Mouse (Mus musculus): Measurements from ENCODE around the gene Klhl2. TPM values are rescaled to one million over a fixed set of nuclear protein-coding genes. Genes with fewer than 3 reads are reported as not detected.
A peak's percentile ranks its signal among the peaks of the same experiment; 100 is the strongest.

Klhl2 gene
- polyA plus RNA-seq, 1 experiment from 2014 or later = 30.3 TPM

DNA sequence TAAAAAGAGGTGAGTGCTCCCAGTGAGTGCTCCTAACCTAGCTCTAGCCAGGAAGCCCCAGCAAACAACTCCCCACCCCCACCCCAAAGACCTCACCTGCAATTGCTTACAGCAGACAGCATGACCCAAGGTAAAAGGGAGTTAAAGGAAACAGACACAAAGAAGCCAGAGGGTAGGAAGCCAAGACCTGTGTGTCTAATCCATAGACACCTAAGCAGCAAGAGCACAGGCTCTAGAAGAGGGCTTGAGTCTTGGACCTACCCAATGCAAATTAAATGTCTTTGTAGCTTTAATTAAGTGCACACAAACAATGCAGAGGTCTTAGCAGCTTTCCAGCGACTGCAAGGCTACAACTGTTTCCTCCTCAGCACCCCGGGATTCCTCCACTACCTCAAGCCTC lies 2.2 kb downstream of the Klhl2 start:
- ATAC-seq = no peak
- in situ Hi-C loops (cut with MboI; ENCODE audit: low pct_unique_long_range_greater_than_20kb) = loop anchor here (5.0 kb wide), 1 partner anchor 230 kb away; no protein-coding TSS in a partner anchor
- H3K27me3 ChIP-seq = no peaks in the 10 kb centered on the region
- DNase-seq (ENCODE audit: low read depth, low spot score) = no peak
- CTCF ChIA-PET = interaction anchor here (1.3 to 1.4 kb wide), 2 partner anchors 9 to 50 kb away, joined by 3 to 4 read pairs; no protein-coding TSS in a partner anchor
- POLR2A ChIA-PET = interaction anchor here (1.5 kb wide), 1 partner anchor 10 kb away, joined by 4 read pairs; no protein-coding TSS in a partner anchor
- TF ChIP-seq CTCF (IDR thresholded peaks at IDR 0.05) = no peak

DNA sequence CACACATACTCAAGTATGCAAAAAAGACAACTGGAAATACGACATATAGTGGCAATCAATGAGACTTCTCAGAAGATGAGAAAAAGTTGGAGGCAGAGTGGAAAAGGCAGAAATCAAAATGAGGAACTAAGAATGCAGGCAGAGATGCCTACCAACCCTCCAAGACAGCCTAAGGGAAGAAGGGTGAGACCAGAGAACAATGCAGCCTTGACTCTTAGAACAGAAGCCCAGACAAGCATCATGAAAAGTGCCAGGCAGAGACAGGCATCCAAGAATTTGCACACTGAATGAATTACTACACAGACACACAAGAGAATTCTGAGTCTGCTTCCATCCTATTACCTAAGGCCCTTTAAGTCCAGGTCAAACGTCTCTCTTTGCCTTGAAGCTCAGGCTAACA lies 2.6 kb downstream of the Klhl2 start:
- DNase-seq (ENCODE audit: low read depth, low spot score) (no peak), ATAC-seq (no peak)
- ChIA-PET CTCF (interaction anchor here (1.3 kb wide), 1 partner anchor 50 kb away, joined by 3 read pairs; no protein-coding TSS in a partner anchor), POLR2A (no interaction called here)
- no peak for TF ChIP-seq CTCF (IDR thresholded peaks at IDR 0.05)
- in situ Hi-C loops (cut with MboI; ENCODE audit: low pct_unique_long_range_greater_than_20kb) = loop anchor here (5.0 kb wide), 1 partner anchor 230 kb away; no protein-coding TSS in a partner anchor
- no peaks in the 10 kb centered on the region for H3K27me3 ChIP-seq

DNA sequence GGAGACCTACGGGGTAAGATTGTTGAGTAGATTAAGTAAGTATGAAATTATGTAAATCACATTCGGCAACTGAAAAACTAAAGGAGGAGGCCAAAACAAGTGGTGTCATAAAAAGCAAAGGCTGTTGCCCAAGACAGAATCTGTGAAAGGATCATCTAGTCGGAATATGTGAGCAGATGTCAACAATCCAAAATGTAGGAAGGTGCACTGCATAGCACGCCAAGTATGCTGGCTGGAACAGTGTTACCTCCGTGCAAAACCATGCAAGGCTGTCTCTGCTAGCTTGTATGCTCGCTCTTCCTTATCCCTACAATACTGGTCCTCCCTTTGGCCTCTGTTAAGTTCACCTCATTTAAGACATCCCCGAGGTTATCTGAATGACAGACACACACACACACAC lies 4.5 kb downstream of the Klhl2 start:
- ChIA-PET CTCF (no interaction called here), POLR2A (no interaction called here)
- DNase-seq (ENCODE audit: low read depth, low spot score) (no peak), ATAC-seq (no peak)
- in situ Hi-C loops (cut with MboI; ENCODE audit: low pct_unique_long_range_greater_than_20kb) = loop anchor here (5.0 kb wide), 1 partner anchor 228 kb away; no protein-coding TSS in a partner anchor
- TF ChIP-seq CTCF (IDR thresholded peaks at IDR 0.05) = no peak
- H3K27me3 ChIP-seq = no peaks in the 10 kb centered on the region

DNA sequence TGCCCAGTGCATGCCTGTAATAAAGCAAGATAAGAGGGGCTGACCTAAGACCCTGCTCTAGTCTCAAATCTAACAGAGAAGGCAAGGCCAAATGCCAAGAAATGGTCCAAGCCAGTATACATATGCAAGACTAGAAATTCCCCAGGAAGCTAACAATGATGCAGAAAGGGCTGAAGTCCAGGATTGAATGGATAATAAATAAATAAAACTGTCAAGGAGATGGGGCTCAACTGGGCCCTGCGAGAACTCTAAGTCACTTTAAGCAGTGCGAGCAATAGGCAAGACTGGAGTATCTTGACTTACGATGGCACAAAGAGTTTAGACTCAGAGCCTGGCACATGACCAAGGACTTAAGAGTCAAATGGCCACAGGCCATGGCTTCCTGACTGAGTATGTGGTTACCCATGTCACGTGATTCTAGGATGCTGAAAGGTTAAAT lies 5.8 kb downstream of the Klhl2 start:
- in situ Hi-C loops (cut with MboI; ENCODE audit: low pct_unique_long_range_greater_than_20kb) = no loop called here
- no peak for DNase-seq (ENCODE audit: low read depth, low spot score)
- CTCF ChIA-PET = no interaction called here
- POLR2A ChIA-PET = no interaction called here
- H3K27me3 ChIP-seq = no peaks in the 10 kb centered on the region
- no peak for TF ChIP-seq CTCF (IDR thresholded peaks at IDR 0.05)
- no peak for ATAC-seq

DNA sequence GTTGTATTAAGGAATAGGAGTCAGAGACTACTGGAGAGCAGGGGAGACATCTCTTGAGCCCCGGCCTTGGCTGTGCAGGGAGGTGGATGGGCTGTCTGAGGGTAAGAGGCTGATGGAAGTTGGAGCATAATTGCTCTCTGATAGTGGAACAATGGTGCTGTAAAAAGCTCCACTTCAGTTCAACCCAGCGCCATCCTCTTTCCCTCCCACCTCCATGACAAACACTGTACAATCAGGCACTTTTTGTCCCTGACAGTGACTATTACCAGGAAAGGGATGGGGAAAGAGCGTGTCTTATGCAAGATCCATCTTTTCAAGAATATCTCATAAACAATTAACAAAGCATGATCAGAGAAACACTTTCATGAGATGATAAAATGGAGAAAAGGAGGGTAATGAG lies 6.6 kb downstream of the Klhl2 start:
- in situ Hi-C loops (cut with MboI; ENCODE audit: low pct_unique_long_range_greater_than_20kb) = no loop called here
- no peak for DNase-seq (ENCODE audit: low read depth, low spot score)
- no peak for TF ChIP-seq CTCF (IDR thresholded peaks at IDR 0.05)
- no peaks in the 10 kb centered on the region for H3K27me3 ChIP-seq
- no peak for ATAC-seq
- ChIA-PET POLR2A (no interaction called here), CTCF (no interaction called here)

DNA sequence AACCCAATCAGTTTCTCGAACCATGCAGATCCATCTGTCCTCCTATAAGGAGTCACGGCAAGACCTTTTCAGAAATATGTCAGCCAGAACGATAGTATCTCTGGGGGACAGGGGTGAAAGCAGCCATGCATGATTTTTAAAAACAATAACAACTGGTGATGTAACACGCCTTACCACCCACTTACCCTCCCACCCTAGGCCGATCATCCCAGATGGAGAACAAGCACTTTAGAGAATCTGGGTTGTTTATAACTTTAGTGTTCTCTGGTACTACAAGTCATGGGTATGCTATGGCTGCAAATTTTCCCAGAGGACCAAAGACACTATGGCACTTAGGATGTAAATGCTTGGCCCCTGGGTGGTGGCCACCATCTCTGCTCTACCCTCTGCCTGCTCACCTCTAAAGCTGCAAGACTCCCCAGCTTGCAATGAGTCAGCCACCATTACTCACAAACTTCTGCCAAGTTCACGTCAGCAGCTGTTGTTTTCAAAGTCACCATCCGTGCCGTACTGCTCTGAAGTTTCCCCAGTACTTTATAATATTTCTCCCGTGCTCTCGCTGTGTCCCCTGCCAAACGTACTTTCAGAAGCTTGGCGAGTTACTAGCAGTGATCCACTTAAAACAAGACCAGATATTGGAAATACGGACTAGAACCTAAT lies 7.9 kb downstream of the Klhl2 start:
- DNase-seq (ENCODE audit: low read depth, low spot score) (peak; percentile 74), ATAC-seq (peak; percentile 99)
- in situ Hi-C loops (cut with MboI; ENCODE audit: low pct_unique_long_range_greater_than_20kb) = no loop called here
- ChIA-PET CTCF (no interaction called here), POLR2A (no interaction called here)
- no peaks in the 10 kb centered on the region for H3K27me3 ChIP-seq
- no peak for TF ChIP-seq CTCF (IDR thresholded peaks at IDR 0.05)

GRCm38 (mm10) chr8:64839628-64840027 lies 10.2 kb downstream of the Klhl2 start:
- in situ Hi-C loops (cut with MboI; ENCODE audit: low pct_unique_long_range_greater_than_20kb) = no loop called here

DNA sequence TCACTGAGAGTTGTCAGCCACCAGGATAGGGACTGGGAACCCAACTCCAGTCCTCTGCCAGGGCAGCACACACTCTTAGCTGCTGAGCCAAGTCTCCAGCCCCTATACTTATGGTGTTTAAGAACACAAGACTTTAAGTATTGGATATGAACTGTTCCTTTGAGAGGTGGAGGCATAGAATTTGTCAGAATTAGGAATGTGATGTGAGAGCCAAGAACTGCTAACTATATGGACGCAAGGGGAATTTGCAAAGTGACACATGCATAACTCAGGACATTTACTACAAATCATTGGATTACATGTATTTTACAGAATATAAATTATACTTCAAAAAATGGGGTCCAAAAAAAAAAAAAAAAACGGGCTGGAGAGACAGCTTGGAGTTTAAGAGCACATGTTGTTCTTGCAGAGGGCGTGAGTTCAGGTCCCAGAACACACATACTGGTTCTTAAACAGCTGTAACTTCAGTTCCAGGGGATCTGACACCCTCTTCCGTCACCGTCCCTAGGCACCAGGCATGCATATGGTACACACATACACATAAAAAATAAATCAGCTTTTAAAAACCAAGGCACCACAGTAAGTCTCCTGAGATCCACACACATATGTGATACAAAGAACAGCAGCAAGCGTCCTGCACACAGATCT lies 14.2 kb downstream of the Klhl2 start:
- ChIA-PET CTCF (no interaction called here), POLR2A (interaction anchor here (1.6 kb wide), 1 partner anchor 11 kb away, joined by 8 read pairs; no protein-coding TSS in a partner anchor)
- DNase-seq (ENCODE audit: low read depth, low spot score) (no peak), ATAC-seq (no peak)
- H3K27me3 ChIP-seq = no peaks in the 10 kb centered on the region
- in situ Hi-C loops (cut with MboI; ENCODE audit: low pct_unique_long_range_greater_than_20kb) = no loop called here
- no peak for TF ChIP-seq CTCF (IDR thresholded peaks at IDR 0.05)

More at GRCm38 (mm10) chr8:64839628-64840027, 10.2 kb downstream of the Klhl2 start:
- CTCF ChIA-PET = no interaction called here
- POLR2A ChIA-PET = no interaction called here
- DNase-seq (ENCODE audit: low read depth, low spot score) (no peak), ATAC-seq (no peak)
- H3K27me3 ChIP-seq = no peaks in the 10 kb centered on the region
- TF ChIP-seq CTCF (IDR thresholded peaks at IDR 0.05) = no peak

- no peaks in the 10 kb centered on the region for H3K27me3 ChIP-seq
- ChIA-PET CTCF (interaction anchor here (1.0 kb wide), 1 partner anchor 20 kb away, joined by 3 read pairs; no protein-coding TSS in a partner anchor), POLR2A (interaction anchor here (0.6 to 1.6 kb wide), 2 partner anchors 9 to 19 kb away, joined by 3 to 8 read pairs; no protein-coding TSS in a partner anchor)
- DNase-seq (ENCODE audit: low read depth, low spot score) (no peak), ATAC-seq (no peak)
- in situ Hi-C loops (cut with MboI; ENCODE audit: low pct_unique_long_range_greater_than_20kb) = no loop called here
- no peak for TF ChIP-seq CTCF (IDR thresholded peaks at IDR 0.05)
These were observed 15.5 kb downstream of the Klhl2 start for GRCm38 (mm10) chr8:64834071-64834877.

DNA sequence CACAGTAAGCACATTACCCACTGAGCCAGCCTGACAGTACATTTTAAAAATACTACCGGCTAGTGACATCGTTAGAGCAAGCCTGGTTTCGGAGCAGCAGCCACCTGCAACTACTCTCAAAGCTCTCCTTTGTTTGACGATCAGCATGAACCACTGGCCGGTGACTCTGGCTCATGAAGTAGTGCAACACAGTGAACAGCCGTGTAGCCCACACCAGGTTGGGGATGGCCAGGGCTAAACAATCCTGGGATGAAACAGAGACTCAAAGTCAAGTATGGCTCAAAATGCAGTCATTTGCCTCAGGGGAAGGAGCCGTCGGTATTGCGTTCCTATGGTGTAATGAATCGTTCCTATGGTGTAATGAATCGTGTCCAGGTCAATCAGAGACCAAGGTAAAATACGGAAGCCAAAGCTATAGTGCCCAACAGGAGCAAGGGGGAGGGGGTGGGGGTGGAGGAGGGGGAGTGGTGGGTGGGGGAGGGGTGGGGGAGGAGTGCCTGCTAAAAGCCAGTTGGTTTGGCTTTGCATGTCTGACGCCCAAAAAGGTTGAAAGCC lies 17.2 kb downstream of the Klhl2 start:
- POLR2A ChIA-PET = interaction anchor here (0.6 kb wide), 1 partner anchor 67 kb away, joined by 3 read pairs; no protein-coding TSS in a partner anchor
- in situ Hi-C loops (cut with MboI; ENCODE audit: low pct_unique_long_range_greater_than_20kb) = no loop called here
- no peak for TF ChIP-seq CTCF (IDR thresholded peaks at IDR 0.05)
- DNase-seq (ENCODE audit: low read depth, low spot score) = no peak
- ATAC-seq = no peak
- CTCF ChIA-PET = no interaction called here
- no peaks in the 10 kb centered on the region for H3K27me3 ChIP-seq
